Mouse (Mus musculus): ENCODE measurements at regions not wholly inside any gene's neighbourhood (a gene's known extent, or its start where the extent isn't known, plus 50 kb on each side); places are given as distances from the start of the nearest gene placed in this dataset.
A peak's percentile ranks its signal among the peaks of the same experiment; 100 is the strongest.

DNA sequence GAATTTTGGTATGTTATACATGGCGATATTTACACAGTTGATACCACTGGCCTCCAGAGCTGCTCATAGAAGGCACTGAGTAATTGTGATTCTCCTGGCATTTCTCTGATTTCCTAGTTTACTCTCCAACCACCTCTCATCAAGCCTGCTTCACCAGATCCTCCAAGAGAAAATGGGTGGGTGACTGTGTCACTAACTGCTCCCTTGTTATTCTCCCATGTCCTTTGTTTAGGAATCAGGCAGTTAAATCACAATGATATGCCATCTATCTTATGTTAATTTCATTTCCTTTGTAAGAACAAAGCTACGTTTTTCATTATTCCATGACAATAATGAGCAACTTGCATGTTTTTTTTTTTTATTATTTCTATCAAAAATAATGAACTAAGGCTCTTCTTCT lies 122.3 kb upstream of the Nrp1 start:
- no peak overlapping the region for H3K27ac ChIP-seq
- peaks cover 8% of the 10 kb centered on the region for H3K4me1 ChIP-seq
- no peak overlapping the region for H3K4me3 ChIP-seq (replicated peaks)
- no peak for ATAC-seq (replicated peaks; ENCODE audit: low FRiP score)
- no peaks in the 10 kb centered on the region for H3K36me3 ChIP-seq
- WGBS = 81% methylated on average over 2 of the region's 2 CpGs
- H3K9ac ChIP-seq = no peak overlapping the region
- H3K9me3 ChIP-seq (replicated peaks) = no peaks in the 10 kb centered on the region
- H3K27me3 ChIP-seq = no peaks in the 10 kb centered on the region
- no peak overlapping the region for H3K4me2 ChIP-seq

DNA sequence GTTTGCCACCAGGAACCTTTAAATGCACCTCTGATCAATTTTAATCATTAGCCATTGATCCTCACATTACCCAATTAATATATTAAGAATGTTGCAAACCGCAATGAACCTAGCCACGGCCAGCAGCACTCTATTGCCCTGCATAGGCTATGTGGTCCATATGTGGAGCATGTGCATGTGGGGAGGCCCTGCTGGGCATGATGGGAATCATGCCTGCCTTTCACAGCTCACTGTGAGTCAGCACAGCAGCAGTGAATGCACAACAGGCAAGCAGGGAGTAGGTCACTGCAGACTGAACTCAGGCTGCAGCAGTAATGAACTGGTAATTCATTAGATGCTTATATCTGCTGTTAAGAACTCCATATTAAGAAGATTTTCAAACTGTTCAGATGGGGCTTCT lies 119.5 kb upstream of the Nrp1 start:
- Histone ChIP-seq H3K27ac (no peak overlapping the region), H3K4me2 (no peak overlapping the region), H3K9ac (no peak overlapping the region), H3K36me3 (no peaks in the 10 kb centered on the region), H3K4me3 (replicated peaks) (no peak overlapping the region), H3K9me3 (replicated peaks) (no peaks in the 10 kb centered on the region), H3K4me1 (peaks cover 4% of the 10 kb centered on the region), H3K27me3 (no peaks in the 10 kb centered on the region)
- 91% methylated on average over 2 of the region's 2 CpGs for WGBS
- ATAC-seq (replicated peaks; ENCODE audit: low FRiP score) = no peak

DNA sequence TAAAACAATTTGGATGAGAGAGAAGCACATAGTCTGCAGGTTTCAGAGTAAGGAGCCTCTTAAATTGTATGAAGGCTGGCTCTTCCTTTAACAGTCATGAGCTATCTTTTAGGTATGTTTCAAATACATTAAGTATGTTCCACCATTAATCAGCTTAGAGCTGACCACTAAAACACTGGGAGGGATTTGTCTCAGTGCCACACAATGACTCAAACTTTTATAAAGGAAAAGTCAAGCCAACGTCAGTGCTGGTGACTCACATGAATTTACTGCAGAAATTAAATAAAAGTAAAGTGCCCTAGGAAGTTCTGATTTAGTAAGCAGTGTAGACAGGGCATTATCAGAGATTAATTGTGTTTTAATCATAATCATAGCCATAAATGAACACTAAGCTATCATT lies 118.6 kb upstream of the Nrp1 start:
- 46% methylated on average over 1 of the region's 1 CpGs for WGBS
- ATAC-seq (replicated peaks; ENCODE audit: low FRiP score) = no peak
- no peak overlapping the region for H3K4me2 ChIP-seq
- H3K27ac ChIP-seq = no peak overlapping the region
- H3K9ac ChIP-seq = no peak overlapping the region
- no peak overlapping the region for H3K4me3 ChIP-seq (replicated peaks)
- H3K9me3 ChIP-seq (replicated peaks) = no peaks in the 10 kb centered on the region
- no peaks in the 10 kb centered on the region for H3K36me3 ChIP-seq
- peaks cover 3% of the 10 kb centered on the region for H3K4me1 ChIP-seq
- no peaks in the 10 kb centered on the region for H3K27me3 ChIP-seq

DNA sequence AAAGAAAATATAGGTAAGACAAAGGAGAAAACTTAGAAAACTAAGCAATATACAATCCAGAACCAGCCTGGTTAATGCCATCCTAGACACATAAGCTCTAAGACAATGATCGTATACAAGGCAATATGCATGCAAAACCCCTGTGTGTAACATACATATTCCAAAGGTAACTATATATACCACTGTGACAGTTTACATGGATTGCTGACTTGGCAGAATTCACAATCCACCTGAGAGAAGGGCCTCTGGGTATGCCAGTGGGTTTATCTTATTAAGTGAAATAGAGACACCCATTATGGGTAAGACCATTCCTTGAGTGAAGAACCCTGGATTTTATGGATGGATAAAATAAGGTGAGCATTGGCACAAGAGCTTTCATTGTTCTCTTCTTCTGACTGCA lies 117.2 kb upstream of the Nrp1 start:
- no peaks in the 10 kb centered on the region for H3K9me3 ChIP-seq (replicated peaks)
- H3K4me2 ChIP-seq = no peak overlapping the region
- WGBS = 100% methylated on average over 1 of the region's 1 CpGs
- no peaks in the 10 kb centered on the region for H3K27me3 ChIP-seq
- H3K9ac ChIP-seq = no peak overlapping the region
- H3K27ac ChIP-seq = no peak overlapping the region
- no peak overlapping the region for H3K4me3 ChIP-seq (replicated peaks)
- no peaks in the 10 kb centered on the region for H3K36me3 ChIP-seq
- no peak for ATAC-seq (replicated peaks; ENCODE audit: low FRiP score)
- H3K4me1 ChIP-seq = no peaks in the 10 kb centered on the region

DNA sequence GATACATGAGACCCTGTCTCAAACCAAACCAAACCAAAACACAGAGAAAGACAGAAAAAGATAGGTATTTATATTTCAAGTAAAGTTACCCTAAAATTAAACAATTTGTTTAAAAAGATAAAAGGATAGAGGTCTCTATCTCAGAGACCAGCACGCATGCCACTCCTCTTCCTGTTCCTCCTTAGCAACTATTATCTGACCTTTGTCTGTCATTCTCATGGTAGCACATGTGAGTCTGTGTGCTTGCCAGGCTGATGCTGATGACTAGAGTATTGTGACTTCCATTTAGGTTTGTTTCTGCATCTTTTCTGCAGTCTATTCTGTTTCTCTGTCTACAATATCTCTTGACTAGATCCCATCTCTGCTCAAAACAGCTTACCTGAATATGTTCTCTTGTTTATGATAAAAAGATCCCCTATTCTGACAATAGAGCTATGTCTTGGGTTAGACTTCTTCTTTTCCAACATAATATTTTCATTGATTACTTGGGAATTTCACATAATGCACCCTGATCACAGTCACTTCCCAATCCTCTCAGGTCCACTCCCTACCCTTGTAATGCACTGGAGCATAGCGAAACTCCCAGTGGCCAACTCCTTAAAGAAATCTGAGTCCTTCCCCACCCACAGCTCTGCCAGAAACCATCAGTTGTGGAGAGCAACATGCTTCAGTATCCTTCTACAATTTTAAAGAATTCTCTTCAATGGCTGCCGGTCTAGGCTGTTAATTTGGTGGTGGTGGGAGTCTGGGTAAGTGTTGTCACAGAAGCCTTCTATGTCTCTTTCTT lies 115.7 kb upstream of the Nrp1 start:
- H3K4me1 ChIP-seq = no peaks in the 10 kb centered on the region
- H3K9ac ChIP-seq = no peak overlapping the region
- no peaks in the 10 kb centered on the region for H3K9me3 ChIP-seq (replicated peaks)
- H3K4me3 ChIP-seq (replicated peaks) = no peak overlapping the region
- peak; percentile 64; the same call in 1 of the 2 replicates for ATAC-seq (replicated peaks; ENCODE audit: low FRiP score)
- WGBS = 70% methylated on average over 3 of the region's 3 CpGs
- no peak overlapping the region for H3K4me2 ChIP-seq
- H3K27ac ChIP-seq = no peak overlapping the region
- H3K27me3 ChIP-seq = no peaks in the 10 kb centered on the region
- H3K36me3 ChIP-seq = no peaks in the 10 kb centered on the region

DNA sequence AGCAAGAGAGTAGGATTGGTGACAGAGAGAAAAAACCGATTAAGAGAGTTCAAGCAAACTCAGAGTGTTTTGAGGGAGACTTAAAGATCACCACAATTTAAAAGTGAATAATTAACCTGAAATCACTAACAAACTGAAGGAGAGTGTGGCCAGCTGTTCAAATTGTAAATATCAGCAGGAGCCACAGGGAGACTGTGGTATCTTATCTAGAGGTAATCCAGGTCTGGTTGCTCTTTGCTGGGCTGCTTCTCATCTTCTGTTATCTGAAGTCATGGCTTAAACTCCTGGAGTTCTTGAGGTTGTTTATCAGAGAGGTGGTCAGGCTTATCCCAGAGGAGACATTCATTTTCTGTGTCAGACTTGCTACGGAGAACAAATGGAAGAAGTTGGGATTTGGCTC lies 106.7 kb upstream of the Nrp1 start:
- Histone ChIP-seq H3K27me3 (no peaks in the 10 kb centered on the region), H3K27ac (no peak overlapping the region), H3K9ac (no peak overlapping the region), H3K4me3 (replicated peaks) (no peak overlapping the region), H3K4me1 (no peaks in the 10 kb centered on the region), H3K4me2 (no peak overlapping the region), H3K9me3 (replicated peaks) (no peaks in the 10 kb centered on the region), H3K36me3 (no peaks in the 10 kb centered on the region)
- WGBS = 52% methylated on average over 2 of the region's 2 CpGs
- ATAC-seq (replicated peaks; ENCODE audit: low FRiP score) = no peak

DNA sequence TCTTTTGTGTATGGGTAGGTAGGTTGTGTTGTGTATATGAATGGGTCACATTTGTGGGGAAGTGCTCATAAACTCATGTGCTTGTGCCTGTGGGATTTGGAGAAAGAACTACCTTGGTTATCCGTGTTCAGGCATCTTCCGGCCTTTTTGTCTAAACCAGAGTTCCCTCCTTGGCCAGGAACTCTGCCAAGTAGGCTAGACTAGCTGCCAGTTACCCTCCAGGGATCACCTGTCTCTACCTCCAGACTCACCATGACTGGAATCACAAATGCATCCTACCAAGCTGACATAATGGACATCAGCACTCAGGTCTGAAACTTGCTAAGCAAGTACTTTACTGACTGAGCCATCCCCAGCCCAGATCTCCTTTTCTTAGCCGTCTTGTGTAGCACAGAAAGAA lies 97.6 kb upstream of the Nrp1 start:
- H3K9me3 ChIP-seq (replicated peaks) = no peaks in the 10 kb centered on the region
- H3K9ac ChIP-seq = no peak overlapping the region
- H3K27ac ChIP-seq = no peak overlapping the region
- no peak overlapping the region for H3K4me3 ChIP-seq (replicated peaks)
- 94% methylated on average over 3 of the region's 3 CpGs for WGBS
- no peaks in the 10 kb centered on the region for H3K36me3 ChIP-seq
- H3K4me1 ChIP-seq = peaks cover 18% of the 10 kb centered on the region
- H3K27me3 ChIP-seq = no peaks in the 10 kb centered on the region
- H3K4me2 ChIP-seq = no peak overlapping the region
- no peak for ATAC-seq (replicated peaks; ENCODE audit: low FRiP score)

DNA sequence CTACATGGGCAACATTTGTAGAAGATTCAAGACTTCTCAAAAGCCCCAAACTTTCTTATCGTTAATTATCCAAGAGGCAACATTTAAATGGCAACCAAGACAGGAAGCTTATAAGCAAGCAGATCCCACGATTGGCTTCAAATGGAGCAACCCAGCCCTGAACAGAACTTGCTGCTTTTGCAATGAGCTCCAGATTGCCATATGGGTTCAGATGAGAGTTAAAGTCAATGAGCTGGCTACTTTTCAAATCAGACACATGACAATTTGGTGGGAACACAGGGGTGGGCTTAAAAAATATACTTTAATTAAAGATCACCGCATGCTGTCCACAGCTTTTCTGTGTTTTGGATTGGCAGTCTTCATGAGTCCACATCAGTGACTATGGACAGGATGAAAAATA lies 97.0 kb upstream of the Nrp1 start:
- ATAC-seq (replicated peaks; ENCODE audit: low FRiP score) = no peak
- no peaks in the 10 kb centered on the region for H3K9me3 ChIP-seq (replicated peaks)
- no peaks in the 10 kb centered on the region for H3K27me3 ChIP-seq
- no peaks in the 10 kb centered on the region for H3K36me3 ChIP-seq
- peaks cover 22% of the 10 kb centered on the region for H3K4me1 ChIP-seq
- WGBS = 82% methylated on average over 3 of the region's 3 CpGs
- no peak overlapping the region for H3K4me3 ChIP-seq (replicated peaks)
- H3K27ac ChIP-seq = no peak overlapping the region
- no peak overlapping the region for H3K4me2 ChIP-seq
- H3K9ac ChIP-seq = no peak overlapping the region

DNA sequence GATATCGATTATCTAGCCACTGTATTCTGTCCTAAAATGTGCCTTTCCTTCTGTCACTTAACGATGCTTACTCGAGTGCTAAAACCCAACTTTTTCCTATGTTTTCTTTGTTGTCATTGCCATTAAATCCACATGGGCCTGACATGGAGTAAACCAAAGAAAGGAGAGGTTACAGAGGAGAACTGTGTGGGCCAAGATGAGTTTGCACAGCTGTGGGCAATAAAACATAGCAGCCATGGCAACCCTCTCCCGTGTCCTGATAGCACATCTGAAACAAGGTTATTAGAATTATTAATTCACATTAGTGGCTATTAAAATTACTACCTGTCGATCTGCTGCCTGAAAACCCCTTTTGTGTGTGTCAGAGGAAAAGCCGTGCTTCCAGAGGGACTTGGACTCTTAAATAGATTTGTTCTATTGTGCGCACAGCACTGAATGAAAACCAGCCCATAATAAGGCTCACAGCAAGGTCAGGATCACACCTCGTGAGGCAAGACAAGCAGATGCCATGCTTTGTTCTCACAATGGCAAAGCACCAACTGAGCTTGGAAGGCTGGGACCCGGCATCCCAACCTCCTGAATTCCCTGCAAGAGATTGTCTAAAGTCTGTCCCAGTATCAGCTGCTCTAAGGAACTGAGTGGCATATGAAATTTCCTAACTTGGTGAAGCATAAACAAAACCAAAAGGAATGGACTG lies 95.0 kb upstream of the Nrp1 start:
- no peaks in the 10 kb centered on the region for H3K36me3 ChIP-seq
- H3K9me3 ChIP-seq (replicated peaks) = no peaks in the 10 kb centered on the region
- peaks cover 37% of the 10 kb centered on the region for H3K4me1 ChIP-seq
- no peak overlapping the region for H3K4me3 ChIP-seq (replicated peaks)
- H3K9ac ChIP-seq = no peak overlapping the region
- peak; percentile 61; the same call in 1 of the 2 replicates for ATAC-seq (replicated peaks; ENCODE audit: low FRiP score)
- no peak overlapping the region for H3K4me2 ChIP-seq
- no peaks in the 10 kb centered on the region for H3K27me3 ChIP-seq
- H3K27ac ChIP-seq = no peak overlapping the region; the same call in 1 of the 2 replicates
- 32% methylated on average over 9 of the region's 9 CpGs for WGBS

DNA sequence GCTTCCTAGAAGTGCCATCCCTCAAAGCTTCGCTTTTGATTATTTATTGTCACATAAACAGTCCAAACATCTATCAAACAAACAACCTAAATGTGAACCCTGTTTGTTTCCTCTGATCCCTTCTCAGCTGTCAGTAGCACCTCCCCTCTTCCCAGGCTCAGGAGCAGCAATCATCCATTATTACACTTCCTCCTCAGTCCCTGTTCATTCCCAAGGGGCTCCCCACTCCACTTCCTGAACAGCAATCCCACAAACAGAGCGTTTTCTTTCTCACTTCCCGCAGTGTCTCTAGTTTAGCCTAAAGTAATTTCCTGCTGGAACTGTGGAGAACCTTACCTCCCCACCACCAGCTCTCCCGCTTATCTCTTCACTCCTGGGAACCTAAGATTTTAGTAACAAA lies 91.1 kb upstream of the Nrp1 start:
- no peak overlapping the region for H3K4me2 ChIP-seq
- peak overlapping the region; percentile 86 for H3K27ac ChIP-seq
- ATAC-seq (replicated peaks; ENCODE audit: low FRiP score) = peak; percentile 72
- H3K4me1 ChIP-seq = peaks cover 43% of the 10 kb centered on the region
- 17% methylated on average over 4 of the region's 4 CpGs for WGBS
- no peaks in the 10 kb centered on the region for H3K27me3 ChIP-seq
- no peak overlapping the region for H3K9ac ChIP-seq
- H3K36me3 ChIP-seq = no peaks in the 10 kb centered on the region
- no peak overlapping the region for H3K4me3 ChIP-seq (replicated peaks)
- no peaks in the 10 kb centered on the region for H3K9me3 ChIP-seq (replicated peaks)

DNA sequence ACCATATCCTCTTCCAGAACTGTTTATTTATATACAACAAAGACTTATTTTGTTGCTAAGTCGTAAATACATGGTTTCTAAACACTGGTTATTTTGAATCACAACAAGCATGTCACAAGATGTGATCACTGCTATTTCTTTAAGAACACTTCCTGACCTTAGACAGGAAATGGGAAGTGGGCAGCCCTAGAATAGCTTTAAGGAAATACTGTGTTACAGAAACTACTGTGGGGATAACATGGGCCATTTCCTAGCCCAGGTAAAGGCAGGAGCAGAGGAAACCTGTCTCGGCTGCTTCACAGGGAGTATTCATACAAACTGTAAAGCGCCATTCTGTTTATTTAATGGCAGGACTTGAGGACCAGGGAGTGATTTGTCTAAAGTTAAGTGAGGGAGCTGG lies 90.4 kb upstream of the Nrp1 start:
- Histone ChIP-seq H3K27ac (peak overlapping the region; percentile 86), H3K4me2 (no peak overlapping the region), H3K9ac (no peak overlapping the region), H3K4me1 (peaks cover 43% of the 10 kb centered on the region), H3K9me3 (replicated peaks) (no peaks in the 10 kb centered on the region), H3K27me3 (no peaks in the 10 kb centered on the region), H3K36me3 (no peaks in the 10 kb centered on the region), H3K4me3 (replicated peaks) (no peak overlapping the region)
- ATAC-seq (replicated peaks; ENCODE audit: low FRiP score) = no peak
- 48% methylated on average over 3 of the region's 3 CpGs for WGBS

DNA sequence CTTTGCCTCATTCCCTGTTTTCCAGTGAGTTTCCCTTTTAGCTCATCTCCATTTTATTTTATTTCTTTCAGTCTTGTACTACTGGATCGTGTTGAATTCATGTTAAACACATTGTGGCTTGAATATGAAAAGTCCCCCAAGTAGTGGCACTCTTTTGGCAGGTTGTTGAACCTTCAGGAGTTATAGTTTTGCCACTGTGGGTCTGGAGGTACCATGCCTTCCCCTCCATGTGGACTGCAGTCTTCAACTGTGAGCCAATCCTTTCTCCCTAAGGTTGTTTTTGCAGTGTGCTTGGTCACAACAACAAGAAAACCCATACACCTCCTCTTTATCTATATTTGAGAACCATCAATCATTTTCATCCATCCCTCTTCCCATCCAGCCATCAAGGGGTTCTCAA lies 88.9 kb upstream of the Nrp1 start:
- Histone ChIP-seq H3K4me3 (replicated peaks) (no peak overlapping the region), H3K36me3 (no peaks in the 10 kb centered on the region), H3K27ac (no peak overlapping the region), H3K4me1 (peaks cover 38% of the 10 kb centered on the region), H3K4me2 (no peak overlapping the region), H3K9ac (no peak overlapping the region), H3K27me3 (no peaks in the 10 kb centered on the region), H3K9me3 (replicated peaks) (no peaks in the 10 kb centered on the region)
- ATAC-seq (replicated peaks; ENCODE audit: low FRiP score) = no peak
- WGBS = 81% methylated on average over 1 of the region's 1 CpGs

Measured in kidney, embryonic 15.5 days (tissue).